In the genomic region with DNA sequence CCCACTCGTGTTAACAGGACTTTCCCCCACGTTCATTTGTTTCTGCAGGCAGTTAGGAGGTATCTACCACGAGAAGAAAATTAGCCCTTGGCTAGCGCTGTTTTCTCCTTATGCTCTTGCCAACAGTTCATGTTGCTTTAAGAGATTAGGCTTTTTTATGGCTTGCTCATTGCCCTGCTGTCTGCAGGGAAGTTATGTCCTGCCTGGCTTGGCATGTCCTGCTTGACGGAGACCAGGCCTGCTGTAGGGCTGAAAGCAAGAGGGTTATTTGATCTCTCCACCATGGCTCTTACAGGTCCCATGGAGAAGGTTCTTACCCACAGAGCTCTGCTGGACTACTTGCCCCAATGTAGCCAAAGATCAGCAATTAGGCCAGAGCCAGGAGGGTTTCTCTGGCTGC, we compare ENCODE assay signal across 9 mouse cellular contexts. TPM values are rescaled to one million over a fixed set of nuclear protein-coding genes. Genes with fewer than 3 reads are reported as not detected.
A peak's percentile ranks its signal among the peaks of the same experiment; 100 is the strongest.
DNase-seq lines count a peak whose midpoint lies in the region; ATAC-seq and TF ChIP-seq lines count a peak whose summit lies in the region.
"Had no signal": no experiment of that assay in that cellular context is flagged by ENCODE, and none has a peak within 500 bp of the region (broad histone marks: within the 10 kb centered on the region; RNA-seq: fewer than 3 reads in every experiment).

No protein-coding gene starts in this region.

- H3K36me3 ChIP-seq in embryonic facial prominence, embryonic 14.5 days (ENCODE audit: control insufficient read depth, insufficient read depth, low read length), result no peaks in the 10 kb centered on the region
- no peaks in the 10 kb centered on the region for H3K36me3 ChIP-seq in heart, embryonic 13.5 days
- no peaks in the 10 kb centered on the region for H3K36me3 ChIP-seq in limb, embryonic 13.5 days
- H3K36me3 ChIP-seq in midbrain, embryonic 16.5 days (ENCODE audit: control insufficient read depth, insufficient read depth, low read length), result no peaks in the 10 kb centered on the region

- WGBS in embryonic facial prominence, embryonic 14.5 days, result 42% methylated on average over 5 of the region's 5 CpGs
- 12% methylated on average over 5 of the region's 5 CpGs for WGBS in heart, embryonic 13.5 days
- WGBS in limb, embryonic 13.5 days, result 10% methylated on average over 5 of the region's 5 CpGs
- 64% methylated on average over 5 of the region's 5 CpGs for WGBS in midbrain, embryonic 16.5 days

- DNase-seq in gastrocnemius, adult 2 months, result peak; percentile 70
- no peak for DNase-seq in gastrocnemius, postnatal 10 days
- DNase-seq in embryonic facial prominence, embryonic 14.5 days (ENCODE audit: low spot score), result no peak
- DNase-seq in layer of hippocampus, adult 9-11 months, result no peak
- DNase-seq in natural killer cell, adult 2 months (ENCODE audit: low spot score in 2 of 2), result no peak
- DNase-seq: forebrain, postnatal 0 days had no signal

- peak overlapping the region; percentile 75 for H3K27ac ChIP-seq in gastrocnemius, adult 2 months
- peak overlapping the region; percentile 11; the same call in 1 of the 2 replicates for H3K27ac ChIP-seq in embryonic facial prominence, embryonic 14.5 days (replicated peaks; ENCODE audit: low read depth, low read length)
- peak overlapping the region; percentile 89 for H3K27ac ChIP-seq in heart, embryonic 13.5 days (replicated peaks)
- peak overlapping the region; percentile 85 for H3K27ac ChIP-seq in limb, embryonic 13.5 days
- H3K27ac ChIP-seq in midbrain, embryonic 16.5 days (ENCODE audit: low read length), result no peak overlapping the region

- TF ChIP-seq CTCF in gastrocnemius, adult 2 months (IDR thresholded peaks at IDR 0.05), result no peak

- no peak overlapping the region for H3K9ac ChIP-seq in embryonic facial prominence, embryonic 14.5 days (ENCODE audit: low read depth, low read length)
- no peak overlapping the region for H3K9ac ChIP-seq in heart, embryonic 13.5 days
- no peak overlapping the region for H3K9ac ChIP-seq in limb, embryonic 13.5 days
- H3K9ac ChIP-seq in midbrain, embryonic 16.5 days (ENCODE audit: low read depth, low read length), result no peak overlapping the region
- H3K9ac ChIP-seq: forebrain, postnatal 0 days had no signal

- intact Hi-C loops in gastrocnemius, adult 2 months (cut with DNase I), result loop anchor here (5.0 to 10.0 kb wide), 2 partner anchors 63 to 180 kb away; no protein-coding TSS in a partner anchor

- H3K27me3 ChIP-seq in embryonic facial prominence, embryonic 14.5 days (replicated peaks; ENCODE audit: control insufficient read depth, insufficient read depth, low read length), result no peaks in the 10 kb centered on the region
- 0 out of 2 replicates have a peak, but pooled peaks cover 6% of the 10 kb centered on the region for H3K27me3 ChIP-seq in heart, embryonic 13.5 days (replicated peaks)
- no peaks in the 10 kb centered on the region for H3K27me3 ChIP-seq in limb, embryonic 13.5 days
- H3K27me3 ChIP-seq in midbrain, embryonic 16.5 days (ENCODE audit: control insufficient read depth, insufficient read depth, low read depth, low read length), result no peaks in the 10 kb centered on the region

- H3K4me3 ChIP-seq in gastrocnemius, adult 2 months, result no peak overlapping the region
- no peak overlapping the region for H3K4me3 ChIP-seq in embryonic facial prominence, embryonic 14.5 days (ENCODE audit: low read depth, low read length)
- no peak overlapping the region for H3K4me3 ChIP-seq in heart, embryonic 13.5 days
- no peak overlapping the region for H3K4me3 ChIP-seq in limb, embryonic 13.5 days
- no peak overlapping the region for H3K4me3 ChIP-seq in midbrain, embryonic 16.5 days (ENCODE audit: low read depth, low read length)

- H3K4me2 ChIP-seq in embryonic facial prominence, embryonic 14.5 days (ENCODE audit: low read depth, low read length), result no peak overlapping the region
- 0 out of 2 replicates have a peak overlapping the region, but pooled peaks have one; percentile 4 for H3K4me2 ChIP-seq in heart, embryonic 13.5 days
- H3K4me2 ChIP-seq in limb, embryonic 13.5 days (replicated peaks), result no peak overlapping the region; the same call in 1 of the 2 replicates
- H3K4me2 ChIP-seq in midbrain, embryonic 16.5 days (ENCODE audit: low read length), result no peak overlapping the region

- no peaks in the 10 kb centered on the region for H3K9me3 ChIP-seq in embryonic facial prominence, embryonic 14.5 days (ENCODE audit: control insufficient read depth, low read length)
- H3K9me3 ChIP-seq in heart, embryonic 13.5 days, result no peaks in the 10 kb centered on the region
- no peaks in the 10 kb centered on the region for H3K9me3 ChIP-seq in limb, embryonic 13.5 days
- no peaks in the 10 kb centered on the region for H3K9me3 ChIP-seq in midbrain, embryonic 16.5 days (replicated peaks; ENCODE audit: control insufficient read depth, low read length, poor library complexity, severe bottlenecking)

- H3K4me1 ChIP-seq in embryonic facial prominence, embryonic 14.5 days (ENCODE audit: control insufficient read depth, insufficient read depth, low read length), result peaks cover 37% of the 10 kb centered on the region
- H3K4me1 ChIP-seq in heart, embryonic 13.5 days, result peaks cover 46% of the 10 kb centered on the region
- H3K4me1 ChIP-seq in limb, embryonic 13.5 days, result peaks cover 82% of the 10 kb centered on the region
- H3K4me1 ChIP-seq in midbrain, embryonic 16.5 days (ENCODE audit: control insufficient read depth, insufficient read depth, low read length), result peaks cover 3% of the 10 kb centered on the region

- no peak for ATAC-seq in embryonic facial prominence, embryonic 14.5 days (ENCODE audit: low read depth)
- peak; percentile 52; the same call in 1 of the 2 replicates for ATAC-seq in heart, embryonic 13.5 days (ENCODE audit: extremely low read depth, insufficient number of reproducible peaks, low FRiP score, low TSS enrichment)
- ATAC-seq in limb, embryonic 13.5 days (ENCODE audit: low FRiP score, low read depth), result peak; percentile 34; the same call in 1 of the 2 replicates
- no peak for ATAC-seq in midbrain, embryonic 16.5 days
- ATAC-seq: forebrain, postnatal 0 days had no signal

RNA-seq across cellular contexts. Expression of a gene that starts 18.9 kb away (rescaled TPM):
- 10 to 100 TPM; 64.1 to 69.2 TPM for total RNA-seq in gastrocnemius, adult 2 months (2021)
- total RNA-seq in gastrocnemius, postnatal 10 days (2021), result 10 to 100 TPM; 68.3 to 81.6 TPM
- polyA plus RNA-seq in embryonic facial prominence, embryonic 14.5 days (2014; fragmentation: Nextera tagmentation; extraction: Ambion mirVana), result 246 and 265 TPM in 2 replicates
- polyA plus RNA-seq in heart, embryonic 13.5 days (2015; fragmentation: Nextera tagmentation; extraction: Ambion mirVana), result 112 and 124 TPM in 2 replicates
- 422 and 433 TPM in 2 replicates for polyA plus RNA-seq in limb, embryonic 13.5 days (2015; fragmentation: Nextera tagmentation; extraction: Ambion mirVana)
- 243 and 285 TPM in 2 replicates for polyA plus RNA-seq in midbrain, embryonic 16.5 days (2015; fragmentation: Nextera tagmentation; extraction: Ambion mirVana)

RNA-seq across cellular contexts. Expression of a gene that starts 23.6 kb away (rescaled TPM):
- total RNA-seq in gastrocnemius, adult 2 months (2021), result under 1 TPM; 0.18 to 0.28 TPM
- total RNA-seq in gastrocnemius, postnatal 10 days (2021), result 1 to 10 TPM in 1 of 2 experiments, under 1 TPM in 1; 0.45 to 1.2 TPM
- 0.93 and 0.98 TPM in 2 replicates for polyA plus RNA-seq in embryonic facial prominence, embryonic 14.5 days (2014; fragmentation: Nextera tagmentation; extraction: Ambion mirVana)
- 1.1 and 1.7 TPM in 2 replicates for polyA plus RNA-seq in heart, embryonic 13.5 days (2015; fragmentation: Nextera tagmentation; extraction: Ambion mirVana)
- 1.5 and 1.7 TPM in 2 replicates for polyA plus RNA-seq in limb, embryonic 13.5 days (2015; fragmentation: Nextera tagmentation; extraction: Ambion mirVana)
- polyA plus RNA-seq in midbrain, embryonic 16.5 days (2015; fragmentation: Nextera tagmentation; extraction: Ambion mirVana), result 0.91 and 0.93 TPM in 2 replicates

Comparison
In these comparisons a context has a peak if more than half of its experiments do, and no peak if none do; other contexts are left out.
1. ATAC-seq: peak in heart, embryonic 13.5 days (single experiment) and limb, embryonic 13.5 days (single experiment); none in embryonic facial prominence, embryonic 14.5 days (single experiment) and midbrain, embryonic 16.5 days (single experiment).